Mouse (Mus musculus): ENCODE results near the gene Crispld2.

- TF ChIP-seq CTCF (IDR thresholded peaks at IDR 0.05; ENCODE audit: low read depth, low read length): no peak
- no peak for TF ChIP-seq POLR2A (IDR thresholded peaks at IDR 0.05; ENCODE audit: insufficient read depth, low read length)
Measured at GRCm38 (mm10) chr8:120002348-120002747, 10.1 kb downstream of the Crispld2 start.

All from ES-Bruce4 (cell line).